Mouse (Mus musculus) E14TG2a.4 (cell line): Measurements from ENCODE around the gene Lhfpl1.

Experiments
- CTCF ChIP-seq: conservative IDR thresholded peaks from 2 replicates; pipeline ENCODE4 v1.5.1; 2014; ENCODE audit warnings: low read length
- NANOG ChIP-seq: IDR thresholded peaks from 2 replicates; pipeline ENCODE4 v1.6.1; 2014; ENCODE audit warnings: borderline replicate concordance, low read length, mixed read lengths

DNA sequence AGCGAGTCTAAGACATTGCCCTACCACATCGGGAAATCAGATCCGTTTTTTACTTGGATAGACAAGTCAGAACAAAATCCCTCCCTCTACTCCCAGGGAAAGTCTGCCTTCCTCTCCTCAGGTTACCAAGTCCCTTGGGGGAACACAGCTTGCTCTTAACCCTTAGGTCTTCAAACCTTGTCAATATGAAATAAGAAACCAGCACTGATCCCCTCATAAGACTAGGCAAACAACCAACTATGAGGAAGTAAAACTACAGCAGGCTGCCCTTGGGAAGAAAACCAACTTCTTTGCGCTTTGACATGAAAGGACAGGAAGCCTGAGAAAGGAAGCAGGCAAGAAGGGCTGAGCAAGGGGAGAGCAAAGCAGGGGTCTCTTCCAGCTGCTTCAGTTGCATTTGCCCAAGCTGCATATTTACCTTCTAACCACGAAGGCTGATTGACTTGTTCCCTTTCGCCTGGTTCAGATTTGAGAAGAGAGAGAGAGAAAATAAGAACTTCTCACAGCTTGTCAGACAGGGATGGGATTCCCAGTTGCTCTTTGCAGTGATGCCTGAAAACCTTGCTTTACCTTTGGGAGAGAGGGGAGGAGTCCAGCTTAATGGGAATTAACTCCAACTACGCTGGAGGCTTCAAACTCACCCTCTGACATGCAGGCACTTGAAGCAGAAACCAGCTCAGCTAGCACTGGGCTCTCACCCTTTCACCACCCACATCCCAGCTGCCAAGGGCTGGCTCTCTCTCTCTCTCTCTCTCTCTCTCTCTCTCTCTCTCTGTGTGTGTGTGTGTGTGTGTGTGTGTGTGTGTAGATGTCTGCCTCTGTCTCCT, at the start of gene Lhfpl1:
- TF ChIP-seq CTCF = no peak
- no peak for TF ChIP-seq NANOG
